Mouse (Mus musculus): ENCODE data around the gene Bri3. TPM values are rescaled to one million over a fixed set of nuclear protein-coding genes. Genes with fewer than 3 reads are reported as not detected.

Bri3 gene
- polyA plus RNA-seq, 2 experiments from 2014 or later = 2.6 to 5.2 TPM

DNA sequence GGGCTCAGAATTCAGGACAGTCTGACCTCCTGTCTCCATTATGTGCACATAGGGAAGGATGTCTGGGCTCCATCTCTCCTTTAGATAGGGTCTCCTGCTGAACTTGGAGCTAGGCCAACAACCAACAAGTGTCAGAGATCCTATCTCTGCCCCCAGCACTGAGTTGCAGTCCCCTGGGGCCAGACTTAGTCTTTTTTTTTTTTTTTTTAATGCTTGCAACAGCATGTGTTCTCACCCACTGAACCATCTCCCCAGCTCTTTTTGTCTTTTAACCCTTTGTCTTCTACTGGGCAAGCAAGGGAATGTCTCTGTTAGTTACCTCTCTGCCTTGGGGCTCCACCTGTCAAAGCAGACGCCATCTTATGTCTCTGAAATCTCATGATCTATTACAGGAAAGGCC, 5.3 kb upstream of the Bri3 start:
- ATAC-seq = no peak

DNA sequence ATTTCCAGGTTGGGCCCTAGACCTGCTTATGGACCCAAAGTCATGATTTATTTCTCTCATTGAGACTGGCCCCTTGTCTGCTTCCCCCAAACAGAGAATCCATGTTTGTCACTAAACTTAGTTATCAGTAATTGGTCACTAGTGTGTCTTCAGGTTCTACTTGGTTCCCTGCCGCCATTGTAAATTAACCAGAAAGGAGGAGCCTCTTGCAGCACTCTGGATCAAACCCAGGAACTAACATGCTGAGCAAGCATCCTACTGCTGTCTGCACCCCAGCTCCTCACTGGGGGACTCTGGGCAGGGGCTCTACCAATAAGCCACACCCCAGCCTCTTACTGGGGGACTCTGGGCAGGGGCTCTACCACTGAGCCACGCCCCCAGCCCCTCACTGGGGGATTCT, 1.4 kb downstream of the Bri3 start:
- ATAC-seq = no peak

GRCm38 (mm10) chr5:144246669-144247068, 2.4 kb downstream of the Bri3 start:
- no peak for ATAC-seq

GRCm38 (mm10) chr5:144247307-144247706, 3.1 kb downstream of the Bri3 start:
- ATAC-seq = no peak

DNA sequence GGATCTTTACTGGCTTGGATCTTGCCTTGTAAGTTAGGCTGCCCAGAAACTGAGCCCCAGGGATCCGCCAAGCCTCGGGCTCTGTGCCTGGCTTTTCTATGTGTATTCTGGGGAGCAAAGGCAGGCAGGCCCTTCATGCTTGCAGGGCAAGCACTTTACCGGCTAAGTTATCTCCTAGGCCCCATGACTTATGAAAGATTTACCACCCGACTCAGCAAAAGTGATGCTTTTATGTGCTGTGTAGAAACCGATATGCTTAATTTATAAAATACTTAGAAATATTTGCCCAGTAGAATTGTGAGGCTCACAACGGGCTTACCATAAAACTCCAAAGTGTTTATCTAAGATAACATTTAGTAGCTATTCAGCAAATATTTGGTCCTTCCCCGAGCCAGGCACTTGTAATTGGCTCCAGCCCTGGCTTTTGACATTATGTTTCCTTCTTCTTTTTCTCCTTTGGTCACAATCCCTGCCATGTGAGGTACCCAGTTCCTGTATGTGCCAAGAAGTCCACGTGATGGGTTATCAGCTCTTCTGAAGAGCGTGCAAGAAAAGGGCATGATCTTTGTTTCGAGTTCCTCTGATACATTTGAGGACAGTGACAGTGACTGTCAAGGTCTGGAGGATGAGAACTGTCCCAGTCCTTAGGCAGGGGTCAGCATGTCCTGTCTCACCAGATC, 3.8 kb downstream of the Bri3 start:
- no peak for ATAC-seq

DNA sequence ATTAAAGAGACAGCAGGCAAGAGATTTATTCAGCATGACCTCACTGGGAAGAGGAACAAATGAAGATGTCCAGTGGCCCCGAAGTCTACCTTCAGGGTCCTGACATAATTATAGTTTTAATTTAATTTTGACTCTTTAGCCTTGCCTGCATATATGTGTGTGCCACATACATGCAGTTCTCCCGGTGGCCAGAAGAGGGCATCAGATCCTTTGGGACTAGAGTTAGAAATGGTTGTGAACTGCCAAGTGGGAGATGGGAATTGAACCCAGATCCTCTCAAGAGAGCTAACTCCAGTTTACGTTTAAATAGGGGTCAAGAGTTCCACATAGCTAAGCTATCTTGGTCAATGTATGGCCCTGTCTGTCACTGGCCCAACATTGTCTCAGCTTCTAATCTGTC, 5.6 kb downstream of the Bri3 start:
- ATAC-seq = no peak

GRCm38 (mm10) chr5:144251876-144252577, 7.8 kb downstream of the Bri3 start:
- no peak for ATAC-seq

DNA sequence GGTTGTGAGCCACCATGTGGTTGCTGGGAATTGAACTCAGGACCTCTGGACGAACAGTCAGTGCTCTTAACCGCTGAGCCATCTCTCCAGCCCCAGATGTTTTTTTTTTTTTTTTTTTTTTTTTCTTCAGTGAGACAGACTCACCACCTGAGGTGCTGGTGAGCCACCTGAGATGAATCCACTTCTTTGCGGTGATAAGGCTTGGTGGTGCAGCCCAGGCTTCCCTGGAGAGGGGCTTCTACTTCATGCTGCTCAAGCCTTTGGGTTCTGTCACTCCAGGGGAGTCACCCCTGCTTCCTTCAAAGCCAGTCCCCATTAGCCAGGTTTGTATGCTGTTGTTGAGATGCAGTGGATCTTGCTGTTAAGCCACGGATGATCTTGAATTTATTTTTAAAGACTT, 9.0 kb downstream of the Bri3 start:
- ATAC-seq = no peak

- peak; percentile 42 for ATAC-seq
Observed at GRCm38 (mm10) chr5:144254122-144254810, 10.0 kb downstream of the Bri3 start.

GRCm38 (mm10) chr5:144254811-144255631, 10.8 kb downstream of the Bri3 start:
- ATAC-seq = peak; percentile 69

- ATAC-seq = peak; percentile 25
Observed at GRCm38 (mm10) chr5:144255632-144256540, 11.6 kb downstream of the Bri3 start.

- no peak for ATAC-seq
Observed at GRCm38 (mm10) chr5:144256541-144256870, 12.3 kb downstream of the Bri3 start.

GRCm38 (mm10) chr5:144256888-144257287, 12.7 kb downstream of the Bri3 start:
- ATAC-seq = no peak

DNA sequence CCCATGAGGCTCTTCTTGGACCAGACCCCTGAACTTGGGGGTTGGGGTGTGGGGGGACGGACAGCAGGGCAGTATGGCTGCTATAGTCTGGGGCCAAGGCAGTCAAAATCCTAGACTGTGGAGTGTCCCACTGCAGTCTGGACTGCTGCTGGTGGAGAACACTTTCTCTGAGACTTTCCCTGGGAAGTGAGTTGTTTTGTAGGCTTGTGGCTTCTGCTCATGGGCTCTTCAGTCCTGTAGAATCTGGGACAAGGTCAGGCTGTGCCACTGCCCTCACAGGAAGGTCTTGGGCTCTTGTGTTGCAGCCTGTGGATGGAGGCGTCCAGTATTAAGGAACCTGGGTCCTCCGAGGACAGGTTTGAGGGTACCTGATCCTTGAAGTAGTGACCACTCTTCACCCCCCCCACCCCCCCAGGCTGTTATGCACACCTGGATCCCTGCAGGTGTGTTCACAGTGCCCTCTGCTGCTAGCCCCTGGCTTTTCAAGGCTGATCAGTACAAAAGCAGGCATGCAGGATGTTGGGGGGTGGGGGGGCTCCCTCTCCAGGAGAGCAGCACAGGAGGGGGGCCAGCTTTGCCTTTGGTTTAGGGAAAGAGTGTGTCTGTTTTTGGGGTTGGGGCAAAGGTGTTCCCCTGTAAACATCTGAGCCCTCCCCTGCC, 13.3 kb downstream of the Bri3 start:
- no peak for ATAC-seq

- ATAC-seq = no peak
Observed at GRCm38 (mm10) chr5:144258131-144258611, 13.9 kb downstream of the Bri3 start.

DNA sequence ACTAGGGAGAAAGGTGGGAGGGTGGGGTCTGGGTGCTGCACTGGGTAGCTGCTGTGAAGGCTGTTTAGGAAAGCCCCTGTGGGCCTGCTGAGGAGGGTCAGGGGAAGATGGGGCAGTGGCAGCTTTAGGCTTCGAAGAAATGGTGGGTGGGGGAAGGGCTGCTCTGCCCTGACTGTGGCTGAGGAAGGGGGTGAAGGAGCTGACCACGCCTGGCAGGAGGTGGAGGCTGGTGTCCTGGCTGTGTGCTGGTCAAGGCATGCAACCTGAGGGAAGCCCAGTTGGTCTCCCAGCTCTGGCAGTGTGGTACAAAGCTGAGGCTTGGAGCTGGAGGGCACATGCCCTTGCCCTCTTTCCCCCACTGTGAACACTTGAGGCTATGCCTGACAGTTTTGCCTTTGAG, 14.4 kb downstream of the Bri3 start:
- no peak for ATAC-seq

DNA sequence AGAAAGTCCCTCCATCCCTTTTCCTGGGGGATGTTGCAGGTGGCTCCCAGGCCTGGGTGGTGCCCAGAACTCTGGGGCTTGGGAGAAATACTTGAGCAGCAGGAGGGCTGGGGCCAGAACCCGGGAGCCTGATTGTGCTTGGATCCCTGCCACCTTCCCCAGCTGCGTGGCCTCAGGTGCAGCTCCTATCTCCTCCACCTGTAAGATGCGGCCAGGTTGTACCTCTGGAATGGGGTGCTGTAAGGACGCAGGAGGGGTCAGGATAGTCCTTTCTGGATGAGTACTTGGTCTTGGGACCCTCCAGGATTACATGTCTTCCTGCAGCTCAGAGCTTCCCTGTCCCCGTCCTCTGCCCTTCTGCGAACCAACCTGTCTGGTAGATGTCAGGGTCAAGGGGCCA, 15.0 kb downstream of the Bri3 start:
- no peak for ATAC-seq

- no peak for ATAC-seq
Observed at GRCm38 (mm10) chr5:144260464-144260863, 16.2 kb downstream of the Bri3 start.

- ATAC-seq = no peak
Observed at GRCm38 (mm10) chr5:144261309-144261708, 17.1 kb downstream of the Bri3 start.

- no peak for ATAC-seq
Observed at GRCm38 (mm10) chr5:144261829-144262228, 17.6 kb downstream of the Bri3 start.

DNA sequence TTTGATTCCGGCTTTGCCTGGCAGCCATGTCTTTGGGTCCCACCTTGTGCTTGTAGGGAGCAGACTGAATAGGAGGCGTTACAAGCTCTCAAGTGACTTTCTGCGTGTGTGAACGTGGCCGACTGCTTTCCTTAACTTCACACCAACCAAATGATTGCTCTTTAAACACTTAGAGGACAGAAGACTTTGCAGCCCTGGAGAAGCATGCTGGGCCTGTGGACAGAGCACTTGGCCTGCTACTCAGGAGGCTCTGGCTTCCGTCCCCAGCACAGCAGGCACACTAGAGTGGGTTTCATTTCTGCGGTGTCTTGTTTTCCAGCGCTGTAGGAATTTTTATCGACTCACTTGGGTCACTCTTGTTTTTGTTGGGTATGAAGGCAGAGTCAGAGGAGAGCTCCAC, 18.8 kb downstream of the Bri3 start:
- ATAC-seq = no peak
